Mouse (Mus musculus) C2C12 (cell line): ENCODE data around the gene Ppp2ca. TPM values are rescaled to one million over a fixed set of nuclear protein-coding genes. Genes with fewer than 3 reads are reported as not detected.

ENCODE experiments used
- H3K27me3 ChIP-seq: one replicate; pipeline ENCODE4 v1.6.1; 2011; ENCODE audit not compliant: control insufficient read depth, insufficient read depth, insufficient read length
- H3K36me3 ChIP-seq: one replicate; pipeline ENCODE4 v1.6.1; 2011; ENCODE audit not compliant: control insufficient read depth, insufficient read depth
- H3K4me3 ChIP-seq: one replicate; pipeline ENCODE4 v1.5.1; 2011; ENCODE audit warnings: mild to moderate bottlenecking, control low read depth; ENCODE audit not compliant: poor library complexity, insufficient read depth, severe bottlenecking
- H3K79me2 ChIP-seq: one replicate; pipeline ENCODE4 v1.6.1; 2011; ENCODE audit not compliant: control insufficient read depth, insufficient read depth
- H3K79me3 ChIP-seq: one replicate; pipeline ENCODE4 v1.6.1; 2011; ENCODE audit warnings: low read depth, control low read depth
- H3ac ChIP-seq: one replicate; pipeline ENCODE3; 2011; ENCODE audit warnings: low read depth; ENCODE audit not compliant: control insufficient read depth, insufficient read length
- CEBPB ChIP-seq: IDR thresholded peaks from one replicate; pipeline ENCODE4 v1.6.1; 2011; ENCODE audit warnings: low read depth, mild to moderate bottlenecking, control low read depth, moderate library complexity
- CTCF ChIP-seq: IDR thresholded peaks from one replicate; pipeline ENCODE4 v1.5.1; 2011; ENCODE audit not compliant: control insufficient read depth, insufficient read depth, insufficient read length
- FOSL1 ChIP-seq: IDR thresholded peaks from one replicate; pipeline ENCODE4 v1.8.0; 2011; ENCODE audit warnings: mild to moderate bottlenecking, low read length; ENCODE audit not compliant: poor library complexity, insufficient read depth, severe bottlenecking
- MAX ChIP-seq: IDR thresholded peaks from one replicate; pipeline ENCODE4 v1.6.1; 2011; ENCODE audit warnings: mild to moderate bottlenecking, control low read depth
- MYOD1 ChIP-seq: IDR thresholded peaks from one replicate; pipeline ENCODE4 v1.6.1; 2011; ENCODE audit warnings: low read depth; ENCODE audit not compliant: control insufficient read depth, insufficient read length
- MYOG ChIP-seq: IDR thresholded peaks from one replicate; pipeline ENCODE4 v1.6.1; 2011; ENCODE audit not compliant: control insufficient read depth, insufficient read length; ENCODE audit errors: extremely low read depth
- USF1 ChIP-seq: IDR thresholded peaks from one replicate; pipeline ENCODE4 v1.6.1; 2011; ENCODE audit warnings: low read depth, mild to moderate bottlenecking, control low read depth, moderate library complexity
- polyA plus RNA-seq: library from polyadenylated mRNA; unstranded; fragments of >200 nt; fragmentation: generic; extraction: Trizol; gene quantifications from one replicate; pipeline ENCODE4 v1.2.1, GENCODE M21; 2012; ENCODE audit warnings: missing spikeins

Ppp2ca gene
- polyA plus RNA-seq, 1 experiment, result 41.5 TPM

DNA sequence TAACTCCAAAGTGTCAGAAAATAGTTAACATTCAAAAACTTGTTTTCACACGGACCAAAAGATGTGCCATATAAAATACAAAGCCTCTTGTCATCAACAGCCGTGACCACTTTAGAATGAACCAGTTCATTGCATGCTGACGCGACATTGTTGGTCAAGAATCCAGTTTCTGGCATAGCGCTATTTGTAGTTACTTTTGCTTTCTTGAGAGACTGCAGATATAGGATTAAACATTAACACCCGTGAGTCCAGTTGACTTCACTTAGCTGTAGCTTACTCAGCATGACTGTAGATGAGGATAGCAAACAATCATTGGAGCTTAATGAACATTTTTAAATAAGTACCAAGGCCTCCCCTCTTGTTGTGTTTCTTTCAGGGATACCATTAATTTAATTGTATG, 23.6 kb downstream of the Ppp2ca start:
- peaks cover 69% of the 10 kb centered on the region for H3K79me2 ChIP-seq
- no peaks in the 10 kb centered on the region for H3K27me3 ChIP-seq
- peaks cover 96% of the 10 kb centered on the region for H3K36me3 ChIP-seq
- no peak overlapping the region for H3K4me3 ChIP-seq
- no peak overlapping the region for H3ac ChIP-seq
- no peak for TF ChIP-seq FOSL1
- H3K79me3 ChIP-seq, result peaks cover 39% of the 10 kb centered on the region

DNA sequence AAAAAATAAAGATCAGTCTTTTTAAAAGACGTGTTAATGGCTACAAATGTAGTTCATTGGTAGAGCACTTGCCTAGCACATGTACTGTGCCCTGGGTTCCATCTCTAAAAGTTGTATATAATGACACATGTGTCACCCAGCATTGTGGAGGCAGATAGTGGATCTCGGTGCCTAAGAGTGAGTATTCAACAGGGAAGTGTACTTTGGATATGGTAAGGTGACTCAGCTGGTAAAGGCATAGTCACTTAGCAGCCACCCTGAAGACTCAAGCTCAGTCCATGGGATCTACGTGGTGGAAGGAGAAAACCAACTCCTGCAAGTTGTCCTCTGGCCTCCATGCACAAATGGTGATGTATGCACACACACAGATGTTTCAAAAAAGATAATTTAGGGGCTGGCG, 26.0 kb downstream of the Ppp2ca start:
- no peak overlapping the region for H3K4me3 ChIP-seq
- no peak for TF ChIP-seq CEBPB
- no peak for TF ChIP-seq MYOD1
- TF ChIP-seq MAX, result no peak
- H3K79me3 ChIP-seq, result peaks cover 18% of the 10 kb centered on the region
- H3ac ChIP-seq, result no peak overlapping the region
- no peaks in the 10 kb centered on the region for H3K27me3 ChIP-seq
- H3K36me3 ChIP-seq, result peaks cover 80% of the 10 kb centered on the region
- H3K79me2 ChIP-seq, result peaks cover 44% of the 10 kb centered on the region

DNA sequence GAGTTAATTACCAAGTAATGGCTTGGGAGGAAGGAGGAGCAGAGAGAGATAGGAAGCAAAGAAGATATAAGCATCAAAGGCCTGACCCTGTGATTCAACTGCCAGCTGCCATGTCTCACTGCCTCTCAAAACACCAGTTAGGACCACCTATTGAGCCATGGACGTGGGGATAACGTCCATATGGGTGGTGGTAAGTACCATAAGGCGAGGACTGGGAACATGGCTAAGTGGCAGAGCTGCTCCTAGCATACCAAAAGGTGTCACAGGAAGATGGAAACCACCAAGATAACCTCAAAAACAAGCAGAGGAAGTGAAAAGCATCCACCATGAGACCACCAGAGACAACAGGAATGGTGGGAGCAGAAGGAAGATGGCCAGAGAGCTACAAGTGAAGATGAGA, 28.7 kb downstream of the Ppp2ca start:
- peaks cover 20% of the 10 kb centered on the region for H3K79me2 ChIP-seq
- H3K27me3 ChIP-seq, result no peaks in the 10 kb centered on the region
- H3ac ChIP-seq, result no peak overlapping the region
- no peak for TF ChIP-seq USF1
- TF ChIP-seq FOSL1, result no peak
- TF ChIP-seq MYOG, result no peak
- TF ChIP-seq CTCF, result no peak
- TF ChIP-seq MYOD1, result no peak
- TF ChIP-seq MAX, result no peak
- no peak for TF ChIP-seq CEBPB
- peaks cover 9% of the 10 kb centered on the region for H3K79me3 ChIP-seq
- peaks cover 65% of the 10 kb centered on the region for H3K36me3 ChIP-seq
- no peak overlapping the region for H3K4me3 ChIP-seq

DNA sequence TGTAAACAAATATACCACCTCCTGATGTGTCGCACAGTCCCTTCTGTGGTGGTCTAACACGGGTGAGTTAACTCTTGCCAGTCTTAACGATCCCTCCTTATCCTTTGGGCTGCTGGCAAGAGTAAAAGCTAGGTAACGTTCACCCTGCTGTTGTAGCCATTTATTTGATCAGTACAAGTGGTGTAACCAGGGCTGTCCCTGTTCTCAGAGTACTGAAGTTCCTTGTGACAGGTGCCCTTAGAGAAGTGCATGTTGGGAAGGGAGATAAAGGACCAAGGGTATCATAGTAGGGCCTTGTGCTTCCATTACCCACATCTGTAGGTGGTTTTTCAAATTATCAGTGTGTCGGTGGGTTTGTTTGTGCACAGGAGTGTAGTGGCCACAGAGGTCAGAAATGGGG, 29.3 kb downstream of the Ppp2ca start:
- H3K36me3 ChIP-seq, result peaks cover 59% of the 10 kb centered on the region
- peaks cover 14% of the 10 kb centered on the region for H3K79me2 ChIP-seq
- peaks cover 9% of the 10 kb centered on the region for H3K79me3 ChIP-seq
- no peak overlapping the region for H3ac ChIP-seq
- TF ChIP-seq MYOG (no peak), MAX (no peak), MYOD1 (no peak), CEBPB (no peak), FOSL1 (no peak), CTCF (no peak), USF1 (no peak)
- H3K4me3 ChIP-seq, result no peak overlapping the region
- no peaks in the 10 kb centered on the region for H3K27me3 ChIP-seq

DNA sequence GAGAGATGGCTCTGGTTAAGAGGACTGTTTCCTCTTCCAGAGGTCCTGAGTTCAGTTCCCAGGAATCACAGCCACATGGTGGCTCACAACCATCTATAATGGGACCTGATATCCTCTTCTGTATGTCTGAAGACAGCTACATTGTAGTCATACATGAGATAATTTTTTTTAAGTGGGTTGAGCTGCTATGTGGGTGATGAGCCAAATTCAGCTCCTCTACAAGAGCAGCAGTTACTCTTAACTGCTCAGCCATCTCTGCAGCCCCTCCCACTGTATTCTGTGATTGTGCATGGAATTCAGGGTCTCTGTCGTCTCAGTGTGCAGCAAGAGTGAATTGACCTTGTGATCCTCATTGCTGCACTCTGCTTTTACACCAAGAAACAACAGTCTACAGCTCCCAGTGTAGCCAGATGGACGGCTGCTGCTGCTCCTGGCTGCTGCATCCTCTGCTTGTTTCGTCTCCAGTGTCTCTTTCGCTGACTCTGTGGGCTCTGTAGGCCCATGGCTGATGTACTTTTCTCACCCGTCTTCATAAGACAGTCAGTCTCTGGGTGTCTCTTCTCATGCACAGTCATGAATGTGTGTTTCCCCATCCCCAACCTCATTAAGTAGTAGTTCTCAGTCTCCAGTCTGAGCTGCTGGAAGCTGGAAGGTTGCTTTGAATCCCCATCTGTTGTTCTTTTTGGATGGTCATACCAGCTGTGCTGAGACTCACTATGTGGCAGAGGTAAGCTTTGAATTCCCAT, 30.0 kb downstream of the Ppp2ca start:
- no peak overlapping the region for H3K4me3 ChIP-seq
- H3K27me3 ChIP-seq, result no peaks in the 10 kb centered on the region
- H3K36me3 ChIP-seq, result peaks cover 53% of the 10 kb centered on the region
- peaks cover 13% of the 10 kb centered on the region for H3K79me2 ChIP-seq
- H3K79me3 ChIP-seq, result peaks cover 7% of the 10 kb centered on the region
- H3ac ChIP-seq, result no peak overlapping the region
- TF ChIP-seq MYOD1, result no peak

DNA sequence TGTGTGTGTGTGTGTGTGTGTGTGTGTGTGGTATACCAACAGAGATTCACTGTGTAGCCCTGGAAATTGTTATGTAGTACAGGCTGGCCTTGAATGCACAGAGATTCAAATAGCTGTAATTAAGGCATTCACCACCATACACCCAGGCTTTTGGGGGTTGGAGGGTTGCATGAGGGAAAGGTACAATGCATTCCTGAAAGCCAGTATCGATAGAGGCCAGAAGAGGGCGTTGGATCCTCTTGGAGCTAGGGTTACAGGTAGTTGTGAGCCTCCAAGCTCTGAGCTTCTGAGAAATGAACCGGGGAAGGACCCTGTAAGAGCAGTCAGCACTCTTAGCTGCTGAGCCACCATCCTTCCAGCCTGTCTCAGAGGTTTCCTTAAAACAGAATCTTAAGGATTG, 30.7 kb downstream of the Ppp2ca start:
- H3K27me3 ChIP-seq, result no peaks in the 10 kb centered on the region
- peaks cover 7% of the 10 kb centered on the region for H3K79me3 ChIP-seq
- H3ac ChIP-seq, result no peak overlapping the region
- H3K36me3 ChIP-seq, result peaks cover 46% of the 10 kb centered on the region
- no peak overlapping the region for H3K4me3 ChIP-seq
- TF ChIP-seq CEBPB (no peak), MYOD1 (no peak), USF1 (no peak), MAX (no peak), MYOG (no peak), FOSL1 (no peak), CTCF (no peak)
- H3K79me2 ChIP-seq, result peaks cover 10% of the 10 kb centered on the region
